Mouse (Mus musculus) c-Kit-positive CD71-positive TER-119-positive erythroid progenitor cells, embryonic 14.5 days (primary cell): ENCODE measurements around the gene Wfdc15a.

Experiments
- DNase-seq: peaks from one replicate; pipeline ENCODE4 v3.0.0-alpha.2; 2013; ENCODE audit warnings: low spot score

Gene Wfdc15a

DNA sequence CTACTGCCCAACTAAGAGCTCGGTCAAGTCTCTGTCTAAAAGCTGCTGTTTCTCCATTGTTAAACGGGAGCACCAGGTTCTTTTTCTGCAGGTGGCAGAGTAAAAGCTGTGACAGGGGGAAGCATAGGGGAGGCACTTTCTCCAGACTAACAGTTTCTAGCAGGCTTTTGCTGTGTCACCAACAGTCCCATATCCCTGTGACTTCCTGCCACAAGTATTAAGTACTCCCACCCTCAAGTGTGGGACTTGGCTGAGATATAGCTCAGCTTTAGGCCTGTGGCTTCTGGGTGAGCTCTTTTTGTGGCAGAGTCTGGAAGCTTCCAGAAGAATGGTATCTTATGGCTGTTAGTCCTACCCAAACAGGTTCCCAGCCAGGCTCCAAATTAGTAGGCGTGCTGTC, 24.1 kb downstream of the Wfdc15a start:
- no peak for DNase-seq

GRCm38 (mm10) chr2:164174649-164175395, 25.1 kb downstream of the Wfdc15a start:
- DNase-seq, result no peak

DNA sequence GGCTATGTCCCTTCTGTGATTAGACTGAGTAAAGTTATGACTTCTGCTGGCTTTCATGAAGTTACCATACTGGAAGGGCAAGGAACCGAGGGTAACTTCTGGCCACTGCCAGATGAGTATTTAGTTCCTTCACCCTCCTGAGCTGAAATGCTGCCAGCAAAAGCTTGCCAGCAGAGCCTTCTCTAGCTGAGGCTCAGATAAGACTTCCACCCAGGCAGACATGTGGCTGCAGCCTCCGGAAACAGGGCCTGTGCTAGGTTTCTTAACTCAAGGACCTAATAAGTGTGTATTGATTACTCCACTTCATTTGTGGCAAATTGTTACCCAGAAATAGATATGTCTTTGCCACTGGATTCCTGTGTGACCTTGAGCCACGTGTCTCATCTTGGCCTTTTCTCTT, 26.5 kb downstream of the Wfdc15a start:
- DNase-seq, result no peak

- no peak for DNase-seq
Measured at GRCm38 (mm10) chr2:164170902-164171301, 29.0 kb downstream of the Wfdc15a start, which contains the start of gene Kcns1. Gene Kcns1, minus strand, starts transcription at chr2:164171113.

DNA sequence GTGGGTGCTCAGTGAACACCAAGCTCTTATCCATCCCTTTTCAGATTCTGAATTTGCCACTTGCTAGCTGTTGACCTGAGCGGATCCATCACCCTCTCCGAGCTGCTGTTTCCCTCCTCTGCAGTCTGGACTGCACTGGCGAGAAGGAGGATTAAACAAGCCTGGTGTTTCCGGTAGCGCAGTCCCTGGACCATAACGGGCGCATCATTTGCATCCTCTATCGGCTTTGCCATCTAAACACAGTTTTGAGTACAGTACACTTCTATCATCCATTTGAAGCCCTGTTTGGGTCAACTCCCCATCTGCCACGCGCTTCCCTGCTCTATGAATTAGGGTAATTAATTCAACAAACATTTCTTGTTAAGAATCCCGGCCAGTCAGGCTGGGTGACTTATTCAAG, 29.6 kb downstream of the Wfdc15a start:
- no peak for DNase-seq

- no peak for DNase-seq
Measured at GRCm38 (mm10) chr2:164168571-164168946, 31.4 kb downstream of the Wfdc15a start.

GRCm38 (mm10) chr2:164167752-164168570, 32.0 kb downstream of the Wfdc15a start:
- no peak for DNase-seq

- DNase-seq, result no peak
Measured at GRCm38 (mm10) chr2:164164941-164165340, 35.0 kb downstream of the Wfdc15a start.

DNA sequence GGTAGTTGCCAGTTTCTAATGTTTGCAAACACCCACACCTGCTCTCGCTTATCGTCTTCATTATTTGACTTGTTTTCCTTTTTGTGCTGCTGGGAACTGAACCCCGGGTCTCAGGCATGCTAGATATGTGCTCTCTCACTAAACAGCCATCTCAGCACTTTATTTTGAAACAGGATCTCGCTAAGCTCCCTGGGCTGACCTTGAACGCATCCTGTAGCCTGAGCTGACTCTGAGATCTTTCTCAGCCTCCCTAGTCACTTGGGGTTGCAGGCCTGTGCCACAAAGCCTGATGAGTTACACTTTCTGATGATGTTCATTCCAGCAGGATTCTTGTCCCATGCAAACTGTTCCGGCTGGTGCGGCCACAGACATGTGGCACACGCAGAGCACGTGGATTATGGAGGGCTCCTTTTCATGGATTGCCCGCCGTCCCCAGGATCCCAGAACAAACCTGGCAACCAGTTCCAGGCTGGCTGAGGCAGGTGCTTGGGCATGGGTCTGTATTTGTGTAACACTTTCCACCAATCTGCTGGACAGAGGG, 38.3 kb downstream of the Wfdc15a start:
- DNase-seq, result no peak

DNA sequence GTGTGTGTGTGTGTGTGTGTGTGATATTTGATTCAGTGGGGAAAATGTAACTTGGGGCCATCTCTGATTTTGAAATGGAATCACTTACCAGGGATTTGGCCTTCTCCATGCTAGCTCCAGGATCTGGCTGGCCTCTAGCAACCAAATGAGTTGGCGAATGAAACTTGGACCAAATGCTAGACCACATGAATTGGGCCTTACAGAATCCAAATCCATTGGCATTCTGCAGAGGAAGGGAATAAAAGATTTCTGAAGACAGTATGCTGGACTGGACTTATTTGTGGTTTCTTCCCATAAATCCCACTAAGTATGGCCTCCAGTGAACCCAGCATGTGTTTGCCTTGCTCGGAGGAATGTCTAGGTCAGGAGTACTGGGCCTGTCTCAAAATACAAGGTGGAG, 41.1 kb downstream of the Wfdc15a start:
- no peak for DNase-seq

DNA sequence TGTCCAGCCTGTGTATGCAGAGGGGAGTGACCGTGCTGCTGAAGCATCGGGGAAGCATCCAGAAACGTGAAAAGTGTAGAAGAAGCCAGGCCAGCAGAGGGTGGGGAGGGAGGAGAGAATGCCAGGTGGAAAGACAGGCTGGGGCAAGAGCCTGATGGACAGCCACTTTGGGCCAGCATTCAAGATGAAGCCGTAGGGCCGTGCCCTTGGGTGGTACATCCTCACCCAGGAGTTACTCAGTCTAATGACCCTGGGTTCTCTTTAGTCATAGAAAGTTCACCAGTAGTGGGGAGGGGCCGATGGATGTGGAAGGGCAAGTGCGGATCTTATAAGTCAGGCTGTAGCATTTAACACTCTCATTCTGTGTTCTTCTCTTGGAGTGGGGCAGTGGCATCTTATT, 43.8 kb downstream of the Wfdc15a start:
- DNase-seq, result no peak

- DNase-seq, result no peak
Measured at GRCm38 (mm10) chr2:164154007-164154406, 45.9 kb downstream of the Wfdc15a start.

- no peak for DNase-seq
Measured at GRCm38 (mm10) chr2:164152341-164152740, 47.6 kb downstream of the Wfdc15a start.

- DNase-seq, result no peak
Measured at GRCm38 (mm10) chr2:164150086-164150760, 49.7 kb downstream of the Wfdc15a start.
